Mouse (Mus musculus): ENCODE measurements at regions not wholly inside any gene's neighbourhood (a gene's known extent, or its start where the extent isn't known, plus 50 kb on each side); places are given as distances from the start of the nearest gene placed in this dataset.

GRCm38 (mm10) chr11:66605998-66606397 is 80.2 kb upstream of the Shisa6 start:
- Histone ChIP-seq H3K9me3 (replicated peaks) (no peaks in the 10 kb centered on the region), H3K4me1 (no peaks in the 10 kb centered on the region), H3K36me3 (no peaks in the 10 kb centered on the region), H3K4me2 (no peak overlapping the region), H3K4me3 (replicated peaks) (no peak overlapping the region), H3K27me3 (replicated peaks) (no peaks in the 10 kb centered on the region), H3K9ac (replicated peaks) (no peak overlapping the region), H3K27ac (replicated peaks) (peak overlapping the region; percentile 33; the same call in 1 of the 2 replicates)
- 74% methylated on average over 3 of the region's 3 CpGs for WGBS
- peak; percentile 55; the same call in 1 of the 2 replicates for ATAC-seq (ENCODE audit: low FRiP score)

- Histone ChIP-seq H3K4me1 (no peaks in the 10 kb centered on the region), H3K4me2 (no peak overlapping the region), H3K27ac (replicated peaks) (no peak overlapping the region), H3K4me3 (replicated peaks) (no peak overlapping the region), H3K36me3 (no peaks in the 10 kb centered on the region), H3K27me3 (replicated peaks) (no peaks in the 10 kb centered on the region), H3K9ac (replicated peaks) (no peak overlapping the region), H3K9me3 (replicated peaks) (no peaks in the 10 kb centered on the region)
- 51% methylated on average over 9 of the region's 9 CpGs for WGBS
- no peak for ATAC-seq (ENCODE audit: low FRiP score)
Measured at GRCm38 (mm10) chr11:66606646-66607045, 80.9 kb upstream of the Shisa6 start.

GRCm38 (mm10) chr11:66609733-66610132 is 84.0 kb upstream of the Shisa6 start:
- peaks cover 3% of the 10 kb centered on the region; the same call in 1 of the 2 replicates for H3K4me1 ChIP-seq
- no peak overlapping the region for H3K4me3 ChIP-seq (replicated peaks)
- H3K9ac ChIP-seq (replicated peaks) = no peak overlapping the region
- no peak overlapping the region for H3K27ac ChIP-seq (replicated peaks)
- no peak for ATAC-seq (ENCODE audit: low FRiP score)
- H3K9me3 ChIP-seq (replicated peaks) = no peaks in the 10 kb centered on the region
- WGBS = 95% methylated on average over 2 of the region's 2 CpGs
- no peaks in the 10 kb centered on the region for H3K27me3 ChIP-seq (replicated peaks)
- no peak overlapping the region for H3K4me2 ChIP-seq
- H3K36me3 ChIP-seq = no peaks in the 10 kb centered on the region

GRCm38 (mm10) chr11:66613150-66613549 is 87.4 kb upstream of the Shisa6 start:
- Histone ChIP-seq H3K4me1 (peaks cover 3% of the 10 kb centered on the region; the same call in 1 of the 2 replicates), H3K27ac (replicated peaks) (no peak overlapping the region), H3K4me2 (no peak overlapping the region), H3K27me3 (replicated peaks) (no peaks in the 10 kb centered on the region), H3K4me3 (replicated peaks) (no peak overlapping the region), H3K36me3 (no peaks in the 10 kb centered on the region), H3K9ac (replicated peaks) (no peak overlapping the region), H3K9me3 (replicated peaks) (no peaks in the 10 kb centered on the region)
- ATAC-seq (ENCODE audit: low FRiP score) = no peak
- WGBS = 19% methylated on average over 6 of the region's 6 CpGs

- no peak overlapping the region for H3K4me3 ChIP-seq (replicated peaks)
- 93% methylated on average over 4 of the region's 4 CpGs for WGBS
- no peaks in the 10 kb centered on the region for H3K27me3 ChIP-seq (replicated peaks)
- ATAC-seq (ENCODE audit: low FRiP score) = no peak
- no peak overlapping the region for H3K27ac ChIP-seq (replicated peaks)
- H3K4me1 ChIP-seq = no peaks in the 10 kb centered on the region
- H3K9ac ChIP-seq (replicated peaks) = no peak overlapping the region
- no peaks in the 10 kb centered on the region for H3K36me3 ChIP-seq
- H3K4me2 ChIP-seq = no peak overlapping the region
- H3K9me3 ChIP-seq (replicated peaks) = no peaks in the 10 kb centered on the region
Measured at GRCm38 (mm10) chr11:66625491-66625890, 99.7 kb upstream of the Shisa6 start.

GRCm38 (mm10) chr11:66656810-66657209 is 131.0 kb upstream of the Shisa6 start:
- H3K4me1 ChIP-seq = no peaks in the 10 kb centered on the region
- H3K36me3 ChIP-seq = no peaks in the 10 kb centered on the region
- H3K9me3 ChIP-seq (replicated peaks) = no peaks in the 10 kb centered on the region

GRCm38 (mm10) chr11:66674581-66674980 is 148.8 kb upstream of the Shisa6 start:
- no peaks in the 10 kb centered on the region for H3K36me3 ChIP-seq
- H3K27ac ChIP-seq (replicated peaks) = no peak overlapping the region
- no peak for ATAC-seq (ENCODE audit: low FRiP score)
- H3K4me2 ChIP-seq = no peak overlapping the region
- H3K9ac ChIP-seq (replicated peaks) = no peak overlapping the region
- 63% methylated on average over 2 of the region's 2 CpGs for WGBS
- peaks cover 3% of the 10 kb centered on the region; the same call in 1 of the 2 replicates for H3K4me1 ChIP-seq
- no peaks in the 10 kb centered on the region for H3K27me3 ChIP-seq (replicated peaks)
- no peak overlapping the region for H3K4me3 ChIP-seq (replicated peaks)
- H3K9me3 ChIP-seq (replicated peaks) = no peaks in the 10 kb centered on the region

More at GRCm38 (mm10) chr11:66656810-66657209, 131.0 kb upstream of the Shisa6 start:
- Histone ChIP-seq H3K9ac (replicated peaks) (no peak overlapping the region), H3K4me2 (no peak overlapping the region), H3K4me3 (replicated peaks) (no peak overlapping the region), H3K27ac (replicated peaks) (no peak overlapping the region), H3K27me3 (replicated peaks) (no peaks in the 10 kb centered on the region)
- WGBS = 88% methylated on average over 3 of the region's 3 CpGs
- ATAC-seq (ENCODE audit: low FRiP score) = no peak

GRCm38 (mm10) chr11:66680057-66680621 is 154.4 kb upstream of the Shisa6 start:
- Histone ChIP-seq H3K4me2 (no peak overlapping the region), H3K9me3 (replicated peaks) (no peaks in the 10 kb centered on the region), H3K27me3 (replicated peaks) (no peaks in the 10 kb centered on the region), H3K4me1 (peaks cover 6% of the 10 kb centered on the region; the same call in 1 of the 2 replicates), H3K27ac (replicated peaks) (peak overlapping the region; percentile 67), H3K9ac (replicated peaks) (no peak overlapping the region), H3K36me3 (no peaks in the 10 kb centered on the region), H3K4me3 (replicated peaks) (no peak overlapping the region)
- WGBS = 32% methylated on average over 4 of the region's 4 CpGs
- ATAC-seq (ENCODE audit: low FRiP score) = peak; percentile 80; the same call in 1 of the 2 replicates

- no peak for ATAC-seq (ENCODE audit: low FRiP score)
- Histone ChIP-seq H3K9me3 (replicated peaks) (no peaks in the 10 kb centered on the region), H3K4me2 (no peak overlapping the region), H3K9ac (replicated peaks) (no peak overlapping the region), H3K36me3 (no peaks in the 10 kb centered on the region), H3K4me1 (peaks cover 6% of the 10 kb centered on the region; the same call in 1 of the 2 replicates), H3K27ac (replicated peaks) (no peak overlapping the region), H3K27me3 (replicated peaks) (no peaks in the 10 kb centered on the region), H3K4me3 (replicated peaks) (no peak overlapping the region)
- 90% methylated on average over 4 of the region's 4 CpGs for WGBS
Measured at GRCm38 (mm10) chr11:66681892-66682291, 156.1 kb upstream of the Shisa6 start.

- H3K36me3 ChIP-seq = no peaks in the 10 kb centered on the region
- H3K4me1 ChIP-seq = peaks cover 6% of the 10 kb centered on the region; the same call in 1 of the 2 replicates
- 39% methylated on average over 4 of the region's 4 CpGs for WGBS
Measured at GRCm38 (mm10) chr11:66684181-66684580, 158.4 kb upstream of the Shisa6 start.

GRCm38 (mm10) chr11:66694651-66695266 is 169.0 kb upstream of the Shisa6 start:
- H3K4me3 ChIP-seq (replicated peaks) = no peak overlapping the region
- peak; percentile 57 for ATAC-seq (ENCODE audit: low FRiP score)
- H3K27ac ChIP-seq (replicated peaks) = peak overlapping the region; percentile 54
- H3K9ac ChIP-seq (replicated peaks) = no peak overlapping the region
- H3K36me3 ChIP-seq = no peaks in the 10 kb centered on the region
- no peaks in the 10 kb centered on the region for H3K9me3 ChIP-seq (replicated peaks)
- WGBS = 49% methylated on average over 5 of the region's 5 CpGs
- H3K27me3 ChIP-seq (replicated peaks) = no peaks in the 10 kb centered on the region
- H3K4me2 ChIP-seq = no peak overlapping the region
- H3K4me1 ChIP-seq = peaks cover 5% of the 10 kb centered on the region

More at GRCm38 (mm10) chr11:66684181-66684580, 158.4 kb upstream of the Shisa6 start:
- Histone ChIP-seq H3K4me2 (no peak overlapping the region), H3K9ac (replicated peaks) (no peak overlapping the region), H3K27me3 (replicated peaks) (no peaks in the 10 kb centered on the region), H3K4me3 (replicated peaks) (no peak overlapping the region), H3K27ac (replicated peaks) (no peak overlapping the region; the same call in 1 of the 2 replicates), H3K9me3 (replicated peaks) (no peaks in the 10 kb centered on the region)
- ATAC-seq (ENCODE audit: low FRiP score) = peak; percentile 74

- H3K9ac ChIP-seq (replicated peaks) = no peak overlapping the region
- no peaks in the 10 kb centered on the region for H3K27me3 ChIP-seq (replicated peaks)
- ATAC-seq (ENCODE audit: low FRiP score) = no peak
- no peak overlapping the region for H3K4me2 ChIP-seq
- 73% methylated on average over 1 of the region's 1 CpGs for WGBS
- no peak overlapping the region for H3K27ac ChIP-seq (replicated peaks)
- no peak overlapping the region for H3K4me3 ChIP-seq (replicated peaks)
- no peaks in the 10 kb centered on the region for H3K9me3 ChIP-seq (replicated peaks)
- H3K36me3 ChIP-seq = no peaks in the 10 kb centered on the region
- H3K4me1 ChIP-seq = peaks cover 5% of the 10 kb centered on the region
Measured at GRCm38 (mm10) chr11:66696791-66697190, 171.0 kb upstream of the Shisa6 start.
